Mouse (Mus musculus) lung, postnatal 10 days (tissue): ENCODE data around the gene Ttc25.
"Not testable (repeated sequence)": the region's sequence is repeated elsewhere in the genome, so short reads cannot be mapped to it uniquely, and the experiment has no call there.

Experiments
- DNase-seq: peaks from one replicate; pipeline ENCODE4 v3.0.0; 2021

The Ttc25 gene

DNA sequence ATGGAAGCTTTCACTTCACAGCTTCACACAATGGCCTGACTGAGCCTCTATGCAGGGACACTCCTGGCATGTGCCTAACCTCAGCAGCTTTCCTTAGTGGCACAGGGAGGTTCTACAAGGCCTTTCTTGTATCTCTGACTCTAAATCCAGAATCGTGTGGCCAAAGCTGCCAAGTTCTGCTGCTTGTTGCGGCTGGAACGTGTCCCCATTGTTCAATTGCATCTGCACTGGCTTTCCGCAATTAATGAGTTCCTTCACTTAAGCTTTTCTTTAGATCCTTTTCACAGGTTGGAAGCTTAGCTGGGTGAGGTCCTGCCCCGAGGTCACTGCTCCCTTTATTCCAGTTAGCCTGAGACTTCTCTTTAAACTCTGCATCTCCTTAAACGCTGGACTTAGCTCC, 11.5 kb upstream of the Ttc25 start:
- DNase-seq, result no peak

DNA sequence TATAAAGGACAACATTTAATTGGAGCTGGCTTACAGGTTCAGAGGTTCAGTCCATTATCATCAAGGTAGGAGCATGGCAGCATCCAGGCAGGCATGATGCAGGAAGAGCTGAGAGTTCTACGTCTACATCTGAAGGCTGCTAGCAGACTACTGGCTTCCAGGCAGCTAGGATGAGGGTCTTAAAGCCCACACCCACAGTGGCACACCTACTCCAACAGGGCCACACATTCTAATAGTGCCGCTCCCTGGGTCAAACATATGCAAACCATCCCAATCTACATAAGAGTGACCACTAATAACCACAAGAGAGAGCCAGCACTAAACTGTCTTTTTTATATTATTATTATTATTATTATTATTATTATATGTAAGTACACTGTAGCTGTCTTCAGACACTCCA, 11.0 kb upstream of the Ttc25 start:
- DNase-seq, result not testable (repeated sequence)

DNA sequence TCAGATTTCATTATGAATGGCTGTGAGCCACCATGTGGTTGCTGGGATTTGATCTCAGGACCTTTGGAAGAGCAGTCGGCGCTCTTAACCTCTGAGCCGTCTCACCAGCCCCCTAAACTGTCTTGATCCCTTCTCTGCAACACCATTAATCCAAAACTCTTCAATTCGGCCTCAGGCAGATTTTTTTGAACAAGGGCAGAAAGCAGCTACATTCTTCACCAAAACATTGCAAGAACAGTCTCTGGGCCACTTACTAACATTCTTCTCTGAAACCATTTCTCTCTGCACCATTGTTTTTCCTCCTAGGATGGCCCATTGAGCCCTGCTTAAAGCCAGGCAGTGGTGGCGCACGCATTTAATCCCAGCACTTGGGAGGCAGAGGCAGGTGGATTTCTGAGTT, 10.6 kb upstream of the Ttc25 start:
- not testable (repeated sequence) for DNase-seq

DNA sequence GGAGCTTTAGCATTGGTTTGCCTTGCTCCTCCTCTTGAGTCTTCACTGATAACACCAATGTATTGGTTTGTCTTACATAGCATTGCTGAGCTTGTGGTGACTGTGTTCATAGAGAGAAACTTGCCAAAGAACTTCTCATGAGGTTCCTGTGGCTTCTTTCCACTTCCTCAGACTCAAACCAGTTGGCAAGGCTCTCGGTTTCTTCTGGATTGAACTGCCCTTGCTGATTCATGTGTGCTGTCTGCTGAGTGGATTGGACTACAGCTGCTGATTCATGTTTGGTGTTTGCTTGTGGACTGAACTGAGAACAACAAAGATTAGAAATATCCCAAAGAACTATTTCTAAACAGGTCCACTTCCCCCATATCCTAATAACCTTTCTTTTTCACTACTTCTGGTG, 9.4 kb upstream of the Ttc25 start:
- DNase-seq, result no peak

DNA sequence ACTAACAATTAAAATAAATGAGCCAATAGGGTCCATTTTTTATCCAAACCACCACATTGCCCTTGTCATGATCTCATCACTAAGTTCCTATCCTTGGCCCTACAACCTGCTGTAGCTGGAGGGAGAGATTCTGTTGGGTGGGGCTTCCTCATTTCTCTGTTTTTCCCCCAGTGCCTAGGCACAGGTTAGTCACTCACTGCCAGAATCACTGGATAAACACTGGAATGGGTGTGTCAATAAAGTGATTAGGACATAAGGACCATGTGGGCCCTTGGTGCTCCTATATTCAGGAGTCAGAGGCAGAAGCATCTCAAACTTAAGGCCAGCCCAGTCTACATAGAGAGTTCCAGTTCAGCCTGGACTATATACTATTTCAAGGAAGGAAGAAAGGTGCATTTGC, 8.9 kb upstream of the Ttc25 start:
- DNase-seq, result no peak

DNA sequence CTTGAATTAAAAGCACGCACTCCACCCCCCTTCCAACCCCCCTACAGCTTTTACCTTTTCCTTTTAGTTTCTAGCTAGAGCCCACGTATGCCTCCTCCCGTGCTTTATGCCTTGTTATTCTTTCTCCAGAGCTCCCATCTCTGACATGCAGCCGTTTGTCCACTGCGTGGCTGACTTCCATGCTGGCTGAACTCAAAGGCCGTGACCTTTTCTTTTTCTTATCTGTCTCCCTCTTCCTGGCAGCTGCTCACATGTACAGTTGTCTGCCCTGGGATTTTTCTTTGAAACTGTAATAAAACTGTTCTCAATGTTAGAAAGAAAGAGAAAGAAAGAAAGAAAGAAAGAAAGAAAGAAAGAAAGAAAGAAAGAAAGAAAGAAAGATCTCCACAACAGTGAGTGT, 4.4 kb upstream of the Ttc25 start:
- no peak for DNase-seq

DNA sequence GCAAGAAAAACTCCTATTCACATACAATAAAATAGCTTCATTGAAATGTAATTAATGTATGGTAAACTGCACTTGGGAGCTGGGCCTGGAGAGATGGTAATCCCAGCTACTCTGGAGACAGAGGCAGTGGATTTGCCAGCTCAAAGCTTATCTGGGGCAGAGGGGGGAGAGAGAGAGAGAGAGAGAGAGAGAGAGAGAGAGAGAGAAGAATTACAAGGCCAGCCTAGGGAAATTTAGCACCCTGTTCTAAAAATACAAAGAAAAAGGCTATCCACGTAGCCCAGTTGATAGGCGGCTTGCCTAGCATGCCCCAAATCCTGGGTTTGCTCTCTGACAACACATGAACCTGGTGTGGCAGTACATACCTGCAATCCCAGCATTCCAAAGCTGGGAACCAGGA, 3.8 kb upstream of the Ttc25 start:
- DNase-seq, result no peak

DNA sequence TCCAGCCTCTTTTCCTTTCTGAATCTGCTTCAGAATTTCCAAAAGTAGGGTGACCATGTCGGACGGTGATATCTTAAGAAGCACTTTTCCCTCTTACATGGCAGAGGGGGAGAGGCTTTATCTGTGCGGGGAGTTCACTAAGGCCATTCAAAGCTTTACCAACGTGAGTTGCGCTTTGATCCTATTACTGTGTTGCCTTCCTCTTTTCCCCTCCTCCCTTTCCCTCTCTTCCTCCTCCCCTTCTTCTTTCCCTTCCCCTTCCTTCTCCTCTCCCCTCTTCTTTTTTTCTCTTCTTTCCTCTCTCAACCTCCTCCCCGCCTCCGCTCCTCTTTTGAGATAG, 309 bp downstream of the Ttc25 start:
- DNase-seq, result no peak

DNA sequence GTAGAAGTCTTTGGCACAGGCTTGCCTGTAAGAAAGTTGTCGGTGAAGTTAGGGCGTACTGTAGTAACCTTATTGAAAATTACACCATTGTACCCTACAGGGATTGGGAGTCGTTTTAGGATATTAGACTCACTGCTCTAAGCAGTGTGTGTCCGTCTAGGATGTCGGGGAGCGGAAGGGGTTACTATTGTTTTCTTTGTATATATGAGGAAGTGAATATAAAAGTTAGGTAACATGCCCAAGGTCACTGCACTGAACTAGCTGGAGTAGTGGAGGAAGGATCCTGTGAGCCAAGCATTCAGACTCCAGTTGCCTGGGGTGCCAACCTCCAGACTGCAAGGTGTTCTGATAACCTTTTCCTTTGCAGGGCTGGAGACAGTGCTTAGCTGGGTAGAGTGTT, 1.5 kb downstream of the Ttc25 start:
- DNase-seq, result no peak

DNA sequence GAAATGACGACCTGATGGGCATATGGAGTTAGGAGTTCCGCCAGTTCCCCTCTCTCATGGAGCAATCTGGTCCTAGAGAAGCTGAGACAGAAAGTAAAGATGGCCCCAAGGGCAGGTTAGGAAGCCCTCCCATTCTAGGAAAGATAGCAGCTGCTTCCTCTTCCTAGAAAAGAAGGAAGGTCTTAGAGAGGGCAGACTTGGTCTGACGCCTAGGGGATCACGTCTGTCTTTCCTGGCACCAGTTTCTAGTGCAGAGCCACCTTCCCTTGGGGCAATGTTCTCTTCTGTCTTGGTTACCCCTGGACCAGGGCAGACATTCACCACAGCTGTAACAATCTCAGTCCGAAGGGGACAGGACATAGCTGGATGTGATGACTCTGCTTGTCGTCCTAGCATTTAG, 2.7 kb downstream of the Ttc25 start:
- no peak for DNase-seq

DNA sequence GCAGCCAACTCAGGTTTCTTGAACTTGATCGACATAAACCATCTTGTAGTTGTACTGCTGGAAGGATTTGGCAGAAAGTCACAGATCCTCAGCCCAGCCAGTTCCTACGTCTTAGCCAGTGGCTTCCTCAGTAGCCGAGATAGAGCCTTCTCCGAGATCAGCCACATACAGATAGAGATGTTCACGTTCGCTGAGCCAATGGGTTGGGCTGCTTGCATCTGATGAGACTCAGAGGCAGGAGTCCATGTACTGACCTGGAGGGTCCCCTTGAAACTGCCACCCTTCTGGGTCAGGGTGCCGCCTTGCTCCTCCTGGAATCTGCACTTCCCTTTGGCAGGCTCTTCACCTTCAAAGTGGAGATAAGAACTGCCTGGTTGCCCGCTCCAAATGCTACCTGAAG, 4.1 kb downstream of the Ttc25 start:
- no peak for DNase-seq

DNA sequence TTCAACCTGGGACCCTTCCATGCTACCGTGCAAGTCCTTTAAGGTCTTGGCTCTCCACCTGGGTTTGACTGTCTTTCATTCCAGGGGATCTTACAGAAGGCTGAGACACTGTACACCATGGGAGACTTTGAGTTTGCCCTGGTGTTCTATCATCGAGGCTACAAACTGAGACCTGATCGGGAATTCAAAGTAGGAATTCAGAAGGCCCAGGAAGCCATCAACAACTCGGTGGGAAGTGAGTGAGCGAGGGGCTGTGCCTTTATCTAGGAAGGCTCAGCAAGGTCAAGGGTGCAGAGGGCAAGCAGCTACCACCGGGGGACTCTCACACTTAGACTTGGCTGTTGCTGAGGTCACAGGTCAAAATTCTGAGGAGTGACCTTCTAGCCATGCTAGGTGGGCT, 4.7 kb downstream of the Ttc25 start:
- DNase-seq, result no peak

DNA sequence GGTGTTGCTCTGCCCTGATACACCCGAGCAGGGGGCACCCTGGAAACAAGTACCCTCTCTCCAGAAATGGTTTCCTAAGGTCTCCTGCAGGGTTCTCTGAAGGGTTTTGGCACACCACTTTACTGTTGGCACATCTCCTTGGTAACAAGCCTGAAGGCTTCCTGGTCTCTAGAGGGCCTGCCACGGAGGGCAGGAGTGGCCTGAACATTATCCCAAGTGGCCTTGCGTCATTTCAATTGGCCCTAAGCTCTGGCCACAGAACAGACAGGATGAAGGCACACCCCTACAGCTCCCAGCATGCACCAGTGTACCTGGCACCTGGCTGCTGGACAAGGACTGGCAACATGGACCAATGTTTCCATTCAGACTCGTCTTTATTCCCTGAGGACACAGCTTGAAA, 7.4 kb downstream of the Ttc25 start:
- peak; percentile 64 for DNase-seq

DNA sequence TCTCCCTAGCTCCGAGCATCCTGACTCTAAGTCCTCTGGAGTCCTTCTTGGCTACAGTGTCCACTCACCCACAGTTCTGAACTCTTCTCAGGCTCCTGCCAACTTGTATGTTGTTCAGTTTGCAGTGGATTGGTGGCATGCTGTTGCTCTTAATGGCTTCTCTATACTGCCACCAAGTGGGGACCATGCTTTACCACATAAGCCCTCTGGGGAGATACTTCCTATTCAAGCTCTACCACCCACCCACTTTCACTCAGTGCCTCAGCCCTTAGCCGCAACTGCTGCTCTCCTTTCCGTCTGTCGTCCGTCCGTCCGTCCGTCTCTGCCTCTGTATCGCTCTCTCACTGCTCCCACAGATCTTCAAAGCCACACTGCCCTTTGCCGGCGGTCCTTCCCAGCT, 10.2 kb downstream of the Ttc25 start:
- peak; percentile 84 for DNase-seq

DNA sequence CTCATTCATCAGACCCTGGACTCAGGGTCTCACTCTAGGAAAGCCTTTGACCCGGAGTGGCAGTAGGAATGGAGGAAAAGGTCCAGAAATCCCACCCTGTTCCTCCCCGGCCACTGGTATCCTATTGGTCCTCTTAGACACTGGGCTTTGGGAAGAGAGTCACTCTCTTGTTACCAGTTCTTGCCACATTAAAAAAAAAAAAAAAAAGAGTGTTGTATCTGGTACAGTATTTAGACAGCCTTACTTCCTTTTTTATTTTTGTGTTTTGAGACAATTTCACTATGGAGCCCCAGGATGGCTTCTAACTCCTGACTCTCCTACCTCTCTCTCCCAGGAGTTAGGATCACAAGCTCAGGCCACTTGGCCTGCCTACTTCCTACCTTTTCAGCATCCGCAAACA, 12.2 kb downstream of the Ttc25 start:
- DNase-seq, result no peak

DNA sequence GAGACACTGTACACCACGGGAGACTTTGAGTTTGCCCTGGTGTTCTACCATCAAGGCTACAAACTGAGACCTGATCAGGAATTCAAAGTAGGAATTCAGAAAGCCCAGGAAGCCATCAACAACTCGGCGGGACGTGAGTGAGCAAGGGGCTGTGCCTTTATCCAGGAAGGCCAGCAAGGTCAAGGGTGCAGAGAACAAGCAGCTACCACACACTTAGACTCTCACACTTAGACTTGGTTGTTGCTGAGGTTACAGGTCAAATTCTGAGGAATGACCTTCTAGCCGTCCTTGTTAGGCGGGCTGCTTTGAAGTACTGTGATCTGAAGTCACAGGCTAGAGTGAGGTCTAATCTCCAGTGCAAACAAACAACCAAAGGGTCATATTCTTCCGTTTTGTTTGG, 14.1 kb downstream of the Ttc25 start:
- DNase-seq, result no peak

DNA sequence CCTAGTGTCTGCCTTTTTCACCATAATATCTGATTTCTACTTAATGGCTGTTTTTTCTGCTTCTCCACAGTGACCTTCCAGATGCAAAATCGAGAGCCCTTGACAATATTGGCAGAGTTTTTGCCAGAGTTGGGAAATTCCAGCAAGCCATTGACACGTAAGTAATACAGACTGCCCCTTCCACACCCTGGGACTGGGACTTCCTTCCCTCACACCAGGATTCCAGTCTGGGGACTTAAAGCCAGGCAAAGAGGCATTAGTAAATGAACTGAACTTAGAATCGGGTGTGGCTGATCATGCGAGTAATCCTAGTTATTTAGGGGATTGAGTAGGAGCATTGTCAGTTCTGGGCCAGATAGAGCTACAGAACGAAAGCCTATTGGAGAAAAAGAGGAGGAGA, 16.3 kb downstream of the Ttc25 start:
- DNase-seq, result no peak

DNA sequence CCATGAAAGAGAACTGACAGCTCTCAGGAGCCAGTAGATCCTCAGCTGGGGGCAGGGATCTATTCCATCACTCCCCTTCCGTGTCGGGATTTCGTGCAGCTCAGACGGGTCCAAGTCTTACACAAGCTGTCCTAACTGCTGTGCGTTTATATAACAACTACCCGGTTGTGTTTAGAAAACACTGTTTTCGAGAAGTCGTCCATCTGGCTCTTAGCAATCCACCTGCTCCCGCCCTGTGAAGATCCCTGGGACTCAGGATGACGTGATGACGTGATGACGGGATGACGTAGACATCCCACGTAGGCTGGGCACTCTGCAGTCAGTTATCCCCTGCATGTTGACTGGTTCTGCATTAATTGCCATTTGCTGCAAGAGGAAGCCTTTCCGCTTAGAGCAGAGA, 18.9 kb downstream of the Ttc25 start:
- DNase-seq, result no peak

DNA sequence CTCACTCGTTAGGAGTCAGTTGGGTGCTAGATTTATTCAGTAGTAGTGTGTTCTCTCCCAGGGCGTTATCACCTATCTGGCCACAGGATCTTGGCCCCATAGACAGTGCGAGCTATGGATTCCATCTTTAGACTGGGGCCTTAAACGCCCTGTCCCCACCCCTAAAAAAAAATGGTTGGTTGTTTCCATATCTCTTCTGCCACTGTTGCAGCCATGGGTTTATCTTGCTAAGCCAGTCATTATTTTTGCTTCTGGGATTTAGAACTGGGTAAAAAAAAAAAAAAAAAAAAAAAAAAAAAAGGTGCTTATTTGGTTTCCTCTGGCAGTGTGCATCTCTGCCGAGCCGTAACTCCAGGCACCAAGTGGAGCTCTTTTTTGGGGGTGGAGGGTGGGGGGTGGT, 19.3 kb downstream of the Ttc25 start:
- no peak for DNase-seq

DNA sequence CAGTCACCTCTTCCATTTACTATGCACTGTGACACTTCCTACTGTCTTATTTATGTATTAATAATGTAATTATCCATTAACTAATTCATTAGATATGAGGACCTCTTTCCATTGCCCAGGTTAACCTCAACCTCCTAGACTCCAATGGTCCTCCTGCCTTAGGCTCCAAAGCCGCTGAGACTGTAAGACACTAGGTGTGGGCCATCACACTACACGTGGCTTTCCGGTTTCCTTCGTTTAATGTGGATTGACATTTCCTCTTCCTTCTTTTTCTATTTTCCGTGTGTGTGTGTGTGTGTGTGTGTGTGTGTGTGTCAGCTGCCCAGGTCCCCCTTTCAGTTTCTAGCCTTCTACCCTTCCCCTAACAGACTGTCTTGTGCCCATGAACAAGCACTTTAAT, 21.8 kb downstream of the Ttc25 start:
- no peak for DNase-seq

DNA sequence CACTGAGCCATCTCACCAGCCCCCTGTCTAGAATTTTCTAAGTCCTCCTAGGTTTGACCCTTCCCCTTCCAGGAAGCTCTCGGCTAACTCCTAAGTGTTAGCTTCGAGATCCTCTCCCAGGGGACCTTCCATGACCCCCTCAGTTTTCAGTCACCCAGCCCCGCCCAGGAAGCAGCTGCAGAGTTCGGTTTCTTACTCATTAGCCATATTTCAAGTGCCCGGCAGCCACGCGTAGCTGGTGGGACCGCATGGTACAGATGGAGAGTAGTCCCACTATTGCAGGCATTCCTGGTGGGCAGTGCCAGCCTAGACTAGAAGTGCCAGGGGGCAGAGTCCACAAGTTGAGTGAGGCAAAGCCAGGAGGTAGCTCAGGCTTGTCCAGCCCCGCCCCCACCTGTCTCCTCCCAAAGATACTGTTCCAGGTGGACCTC, 22.4 kb downstream of the Ttc25 start:
- DNase-seq, result peak; percentile 36

DNA sequence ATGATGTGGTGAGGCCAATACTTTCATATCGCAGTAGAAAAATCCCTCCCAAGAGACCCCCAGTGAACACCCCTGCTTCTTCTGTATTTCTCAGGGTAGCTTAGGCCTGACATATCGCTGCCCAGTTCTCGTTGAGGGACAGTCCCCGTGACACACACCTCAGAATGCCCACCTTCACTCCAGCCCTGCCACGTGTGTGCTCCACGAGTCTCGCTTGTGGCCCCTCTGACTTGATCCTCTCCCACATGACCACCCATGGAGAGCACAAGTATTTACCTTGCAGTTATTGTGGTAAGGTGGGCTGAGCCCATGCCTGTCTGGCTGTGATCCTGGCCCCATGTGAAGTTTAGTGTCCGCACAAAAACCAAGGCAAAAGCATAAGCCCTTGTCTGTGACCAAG, 23.3 kb downstream of the Ttc25 start:
- DNase-seq, result no peak

DNA sequence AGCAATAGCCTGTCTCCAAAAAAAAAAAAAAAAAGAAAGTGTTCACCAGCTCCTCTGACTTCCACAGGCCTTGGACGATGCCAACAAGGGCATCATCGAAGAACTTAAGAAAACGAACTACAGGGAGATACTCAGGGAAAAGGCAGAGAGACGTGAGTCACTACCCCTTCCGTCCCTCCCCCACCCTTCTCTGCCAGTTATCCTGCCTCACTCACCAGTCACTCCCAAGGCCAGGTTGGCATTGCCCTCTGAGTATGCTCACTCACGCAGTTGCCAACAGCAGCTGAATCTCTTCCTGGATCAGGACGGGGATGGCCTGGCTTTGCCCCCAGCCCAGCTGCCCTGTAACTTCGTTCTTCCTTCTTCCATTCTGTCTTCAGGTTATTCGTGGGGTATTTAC, 24.4 kb downstream of the Ttc25 start:
- no peak for DNase-seq

DNA sequence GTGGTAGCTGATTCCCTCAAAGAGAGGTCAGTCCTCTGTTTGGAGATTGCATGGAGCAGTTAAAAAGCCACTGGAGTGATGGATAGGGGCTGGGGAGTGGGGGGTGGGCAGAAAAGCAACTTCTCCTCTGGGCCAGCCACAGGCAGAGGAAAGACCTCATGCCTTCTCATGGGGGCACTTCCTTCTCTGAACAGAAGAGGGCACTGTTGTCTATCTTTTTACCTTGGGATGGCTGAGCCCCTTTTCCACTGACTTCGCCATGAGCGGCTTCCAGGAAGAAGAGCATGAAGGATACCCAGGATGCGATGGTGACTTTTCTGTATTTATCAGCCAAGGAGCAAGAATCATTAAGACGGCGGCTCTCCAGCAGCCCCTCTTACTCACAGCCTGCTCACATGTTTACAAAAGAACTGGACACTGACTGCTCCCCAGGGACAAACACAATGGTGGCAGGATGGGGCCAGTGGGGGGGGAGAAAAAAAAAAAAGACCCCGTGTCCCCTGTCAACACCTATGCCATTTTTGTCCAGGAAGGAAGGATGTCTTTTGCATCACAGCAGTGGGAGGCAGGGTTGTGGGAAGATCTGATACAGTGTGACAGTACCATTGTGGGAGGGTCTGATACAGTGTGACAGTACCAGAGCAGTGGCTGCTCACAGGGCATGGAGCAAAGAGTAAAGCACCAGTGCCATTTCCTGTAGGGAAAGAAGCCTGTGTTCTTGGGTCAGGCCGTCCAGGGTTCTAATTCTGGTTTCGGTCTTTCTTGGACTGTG, 25.2 kb downstream of the Ttc25 start:
- peak; percentile 89 for DNase-seq

DNA sequence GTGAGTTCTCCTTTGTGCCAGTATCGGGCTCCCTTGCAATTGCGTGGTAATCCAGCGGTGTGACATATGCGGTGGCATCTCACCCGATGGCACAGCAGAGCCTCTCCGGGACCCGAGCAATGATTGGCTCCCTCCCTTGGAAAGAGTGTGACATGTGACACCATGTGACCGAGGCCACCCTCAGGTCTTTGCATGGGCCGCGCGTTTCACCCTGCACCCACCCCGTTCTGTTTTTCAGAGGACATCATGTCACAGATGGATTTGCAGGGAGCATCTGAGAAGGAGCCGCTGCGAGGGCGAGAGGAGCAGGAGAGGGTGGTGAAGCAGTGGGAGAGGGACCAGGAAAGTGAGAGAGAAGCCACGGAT, 25.8 kb downstream of the Ttc25 start:
- peak; percentile 24 for DNase-seq

DNA sequence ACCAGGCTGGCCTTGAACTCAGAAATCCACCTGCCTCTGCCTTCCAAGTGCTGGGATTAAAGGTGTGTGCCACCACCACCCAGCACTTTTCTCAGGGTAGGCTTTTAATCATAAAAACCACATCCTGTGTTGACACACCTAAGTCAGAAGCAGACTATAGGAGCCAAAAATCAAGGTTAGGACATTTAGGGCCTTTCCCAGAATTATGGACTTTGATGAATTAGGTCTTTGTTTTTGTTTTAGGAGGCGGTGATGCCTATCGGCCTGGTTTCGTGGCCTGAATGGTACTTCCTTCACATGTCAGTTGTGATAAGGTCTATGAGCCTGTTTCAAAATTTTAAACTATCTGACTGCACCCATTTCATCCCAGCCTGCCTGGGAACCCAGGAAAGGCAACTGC, 28.8 kb downstream of the Ttc25 start:
- DNase-seq, result no peak
